Mouse (Mus musculus): ENCODE measurements around the gene Fabp6. TPM values are rescaled to one million over a fixed set of nuclear protein-coding genes. Genes with fewer than 3 reads are reported as not detected.

Gene Fabp6
- polyA plus RNA-seq, 1 experiment from 2014 or later = 3.2 TPM

DNA sequence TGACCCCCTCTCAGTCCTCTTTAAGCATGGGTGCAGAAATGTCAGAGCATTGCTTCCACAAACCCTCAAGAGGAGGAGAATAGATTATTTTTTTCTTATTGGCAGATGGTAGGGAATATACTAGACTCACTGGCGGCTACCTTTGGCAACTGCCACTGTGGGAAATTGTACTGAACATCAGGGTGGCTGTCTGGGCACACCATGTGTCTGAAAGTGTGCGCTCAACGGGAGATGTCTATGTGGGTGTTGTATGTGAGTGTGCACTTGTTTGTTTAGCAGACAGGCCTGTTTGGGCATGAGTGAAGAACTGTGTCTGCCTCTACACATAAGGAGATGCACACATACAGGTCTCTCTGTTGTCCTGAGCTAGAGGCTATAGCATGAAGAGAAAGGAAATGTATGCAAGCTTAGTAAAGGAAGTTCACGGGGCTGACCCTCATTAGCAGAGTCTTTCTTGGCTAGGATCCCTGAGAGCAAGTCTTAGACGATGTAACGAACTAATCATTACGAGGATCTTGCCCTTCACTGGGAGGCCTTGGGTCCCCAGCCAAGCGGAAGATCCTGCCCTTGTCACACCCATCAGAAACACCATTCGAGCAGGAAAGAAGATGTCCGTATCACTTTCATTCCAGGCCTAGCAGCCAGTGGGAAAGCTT lies 8.8 kb upstream of the Fabp6 start:
- Histone ChIP-seq H3K27ac (ENCODE audit: low read length) (peak overlapping the region; percentile 9; the same call in 1 of the 2 replicates), H3K4me1 (ENCODE audit: control insufficient read depth, insufficient read depth, low read length) (peaks cover 5% of the 10 kb centered on the region; the same call in 1 of the 2 replicates), H3K9ac (ENCODE audit: low read length) (no peak overlapping the region), H3K36me3 (ENCODE audit: control insufficient read depth, insufficient read depth, low read length) (no peaks in the 10 kb centered on the region), H3K4me2 (ENCODE audit: low read depth, low read length) (no peak overlapping the region), H3K4me3 (replicated peaks; ENCODE audit: low read length) (no peak overlapping the region), H3K27me3 (ENCODE audit: control insufficient read depth, insufficient read depth, low read length) (no peaks in the 10 kb centered on the region), H3K9me3 (replicated peaks; ENCODE audit: control insufficient read depth, low read length) (no peaks in the 10 kb centered on the region)
- WGBS = 69% methylated on average over 10 of the region's 10 CpGs
- ATAC-seq (ENCODE audit: insufficient read depth, low FRiP score) = no peak

GRCm38 (mm10) chr11:43608440-43608839 lies 7.1 kb upstream of the Fabp6 start:
- Histone ChIP-seq H3K27ac (ENCODE audit: low read length) (no peak overlapping the region), H3K4me2 (ENCODE audit: low read depth, low read length) (no peak overlapping the region), H3K9ac (ENCODE audit: low read length) (no peak overlapping the region), H3K27me3 (ENCODE audit: control insufficient read depth, insufficient read depth, low read length) (no peaks in the 10 kb centered on the region), H3K36me3 (ENCODE audit: control insufficient read depth, insufficient read depth, low read length) (no peaks in the 10 kb centered on the region), H3K4me3 (replicated peaks; ENCODE audit: low read length) (no peak overlapping the region), H3K9me3 (replicated peaks; ENCODE audit: control insufficient read depth, low read length) (no peaks in the 10 kb centered on the region), H3K4me1 (ENCODE audit: control insufficient read depth, insufficient read depth, low read length) (peaks cover 3% of the 10 kb centered on the region; the same call in 1 of the 2 replicates)
- no peak for ATAC-seq (ENCODE audit: insufficient read depth, low FRiP score)
- 80% methylated on average over 3 of the region's 3 CpGs for WGBS

DNA sequence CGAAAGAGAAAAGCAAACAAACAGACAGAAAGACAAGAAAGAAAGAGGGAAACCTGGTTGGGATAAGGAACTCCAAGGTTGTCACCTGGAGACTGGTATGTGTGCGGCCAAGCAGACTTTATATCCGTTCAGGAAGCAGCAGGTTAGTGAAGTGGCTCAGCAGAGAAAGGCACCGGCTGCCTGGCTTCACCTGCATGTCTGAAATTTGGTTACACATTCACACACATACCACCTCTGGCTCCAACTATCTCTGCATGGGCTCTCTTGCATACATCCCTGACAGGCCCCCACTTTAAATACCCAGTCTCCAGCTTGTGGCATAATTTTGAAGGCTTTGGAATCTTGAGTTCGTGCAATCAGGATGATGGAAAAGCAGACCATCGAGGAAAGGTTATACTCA lies 4.5 kb upstream of the Fabp6 start:
- Histone ChIP-seq H3K27ac (ENCODE audit: low read length) (no peak overlapping the region), H3K9me3 (replicated peaks; ENCODE audit: control insufficient read depth, low read length) (no peaks in the 10 kb centered on the region), H3K27me3 (ENCODE audit: control insufficient read depth, insufficient read depth, low read length) (no peaks in the 10 kb centered on the region), H3K4me2 (ENCODE audit: low read depth, low read length) (no peak overlapping the region), H3K9ac (ENCODE audit: low read length) (no peak overlapping the region), H3K4me1 (ENCODE audit: control insufficient read depth, insufficient read depth, low read length) (no peaks in the 10 kb centered on the region), H3K36me3 (ENCODE audit: control insufficient read depth, insufficient read depth, low read length) (no peaks in the 10 kb centered on the region), H3K4me3 (replicated peaks; ENCODE audit: low read length) (no peak overlapping the region)
- WGBS = 71% methylated on average over 6 of the region's 6 CpGs
- no peak for ATAC-seq (ENCODE audit: insufficient read depth, low FRiP score)

GRCm38 (mm10) chr11:43604891-43605290 lies 3.6 kb upstream of the Fabp6 start:
- WGBS = 83% methylated on average over 6 of the region's 6 CpGs
- Histone ChIP-seq H3K4me1 (ENCODE audit: control insufficient read depth, insufficient read depth, low read length) (no peaks in the 10 kb centered on the region), H3K4me3 (replicated peaks; ENCODE audit: low read length) (no peak overlapping the region), H3K9me3 (replicated peaks; ENCODE audit: control insufficient read depth, low read length) (no peaks in the 10 kb centered on the region), H3K27me3 (ENCODE audit: control insufficient read depth, insufficient read depth, low read length) (no peaks in the 10 kb centered on the region), H3K9ac (ENCODE audit: low read length) (no peak overlapping the region), H3K27ac (ENCODE audit: low read length) (no peak overlapping the region), H3K36me3 (ENCODE audit: control insufficient read depth, insufficient read depth, low read length) (no peaks in the 10 kb centered on the region), H3K4me2 (ENCODE audit: low read depth, low read length) (no peak overlapping the region)
- ATAC-seq (ENCODE audit: insufficient read depth, low FRiP score) = no peak

DNA sequence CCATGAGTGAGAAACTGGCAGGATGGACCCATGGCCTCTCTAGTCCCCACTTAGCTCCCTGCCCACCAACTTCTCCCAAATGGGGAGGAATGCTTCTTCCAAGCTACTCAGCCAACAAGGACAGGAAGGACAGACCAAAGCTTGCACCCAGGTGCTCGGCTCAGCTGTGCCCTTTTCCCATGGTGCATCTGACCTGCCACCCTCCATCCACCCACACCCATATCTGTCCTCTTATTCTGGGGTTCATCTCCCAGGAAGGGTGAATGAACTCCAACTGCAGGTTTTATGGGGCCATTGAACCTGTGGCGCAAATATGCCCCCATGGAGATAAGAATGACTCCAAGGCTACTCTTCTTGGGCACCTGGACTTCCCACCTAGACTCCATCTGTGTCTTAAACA lies 2.9 kb upstream of the Fabp6 start:
- no peak overlapping the region for H3K9ac ChIP-seq (ENCODE audit: low read length)
- no peak for ATAC-seq (ENCODE audit: insufficient read depth, low FRiP score)
- 82% methylated on average over 2 of the region's 2 CpGs for WGBS
- no peak overlapping the region for H3K4me2 ChIP-seq (ENCODE audit: low read depth, low read length)
- H3K4me3 ChIP-seq (replicated peaks; ENCODE audit: low read length) = no peak overlapping the region
- no peak overlapping the region for H3K27ac ChIP-seq (ENCODE audit: low read length)
- no peaks in the 10 kb centered on the region for H3K27me3 ChIP-seq (ENCODE audit: control insufficient read depth, insufficient read depth, low read length)
- no peaks in the 10 kb centered on the region for H3K4me1 ChIP-seq (ENCODE audit: control insufficient read depth, insufficient read depth, low read length)
- no peaks in the 10 kb centered on the region for H3K9me3 ChIP-seq (replicated peaks; ENCODE audit: control insufficient read depth, low read length)
- no peaks in the 10 kb centered on the region for H3K36me3 ChIP-seq (ENCODE audit: control insufficient read depth, insufficient read depth, low read length)

DNA sequence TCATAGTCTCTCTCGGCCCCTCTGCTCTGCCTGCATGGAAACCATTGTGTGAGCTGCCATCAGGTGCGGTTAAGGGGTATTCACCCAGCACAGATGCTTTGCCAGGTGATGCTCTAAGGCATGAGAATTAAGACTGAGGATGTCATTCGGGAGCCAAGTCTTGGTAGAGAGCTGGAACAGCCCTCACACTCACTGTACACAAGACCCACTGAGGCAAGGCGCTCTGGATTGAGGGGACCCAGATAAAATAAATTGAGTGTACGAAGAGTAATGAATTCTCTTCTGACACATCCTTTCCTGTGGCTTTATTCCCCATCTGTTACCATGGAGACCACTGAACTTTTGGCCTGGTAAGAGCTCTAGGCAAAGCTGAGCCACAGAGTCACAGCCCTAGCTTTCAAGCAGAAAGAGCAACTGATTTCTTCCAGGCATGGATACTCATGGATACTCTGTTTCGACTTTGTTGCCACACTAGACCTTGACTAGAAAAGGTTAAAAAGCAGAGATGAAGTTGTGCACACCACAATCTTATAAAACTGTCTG lies 11.7 kb downstream of the Fabp6 start:
- Histone ChIP-seq H3K9me3 (replicated peaks; ENCODE audit: control insufficient read depth, low read length) (no peaks in the 10 kb centered on the region), H3K27ac (ENCODE audit: low read length) (no peak overlapping the region), H3K27me3 (ENCODE audit: control insufficient read depth, insufficient read depth, low read length) (no peaks in the 10 kb centered on the region), H3K4me3 (replicated peaks; ENCODE audit: low read length) (no peak overlapping the region), H3K4me2 (ENCODE audit: low read depth, low read length) (no peak overlapping the region), H3K36me3 (ENCODE audit: control insufficient read depth, insufficient read depth, low read length) (0 out of 2 replicates have a peak, but pooled peaks cover 4% of the 10 kb centered on the region), H3K4me1 (ENCODE audit: control insufficient read depth, insufficient read depth, low read length) (no peaks in the 10 kb centered on the region), H3K9ac (ENCODE audit: low read length) (no peak overlapping the region)
- no peak for ATAC-seq (ENCODE audit: insufficient read depth, low FRiP score)
- 50% methylated on average over 6 of the region's 6 CpGs for WGBS

DNA sequence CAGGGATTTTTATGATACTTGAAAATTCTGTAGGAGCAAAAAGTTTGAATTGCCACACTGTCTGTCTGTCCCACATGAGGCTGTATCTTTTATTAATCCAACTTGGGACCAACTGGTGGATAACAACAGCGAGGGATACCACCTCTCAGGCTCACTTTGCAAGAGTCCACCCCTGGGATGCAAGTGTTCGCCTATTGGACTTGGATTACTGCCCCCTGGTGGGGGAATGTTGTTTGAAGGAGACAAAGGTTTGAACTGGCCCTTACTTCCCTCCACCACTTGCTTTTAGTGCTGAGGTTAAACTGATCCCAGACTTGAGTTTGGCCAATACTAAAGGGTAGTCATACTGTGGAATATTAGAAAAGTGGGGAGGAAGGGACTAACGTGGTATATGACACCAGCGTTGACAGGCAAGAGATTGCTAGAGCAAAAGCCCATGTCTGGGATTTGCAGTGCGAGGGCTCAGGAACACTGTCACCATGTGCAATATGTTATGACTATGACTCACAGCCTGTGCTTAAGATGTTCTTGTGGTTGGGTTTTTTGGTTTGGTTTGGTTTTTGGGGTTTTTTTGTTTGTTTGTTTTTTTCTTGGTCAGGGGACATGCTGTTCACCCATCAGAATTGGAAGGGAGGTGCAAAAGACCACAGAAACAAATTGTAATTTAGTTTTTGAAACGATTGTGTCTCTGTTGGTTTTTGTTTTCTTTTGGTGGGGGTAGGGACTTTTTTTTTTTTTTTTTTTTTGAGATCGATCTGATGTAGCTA lies 14.8 kb downstream of the Fabp6 start, which contains the start of gene 4933415A04Rik:
TSS of gene 4933415A04Rik (plus strand) at position 717 of the 767 bp plus-strand sequence.
- Histone ChIP-seq H3K36me3 (ENCODE audit: control insufficient read depth, insufficient read depth, low read length) (0 out of 2 replicates have a peak, but pooled peaks cover 4% of the 10 kb centered on the region), H3K9ac (ENCODE audit: low read length) (no peak within 1 kb of the TSS), H3K4me1 (ENCODE audit: control insufficient read depth, insufficient read depth, low read length) (no peaks in the 10 kb centered on the region), H3K9me3 (replicated peaks; ENCODE audit: control insufficient read depth, low read length) (no peaks in the 10 kb centered on the region), H3K4me3 (replicated peaks; ENCODE audit: low read length) (no peak within 1 kb of the TSS), H3K27me3 (ENCODE audit: control insufficient read depth, insufficient read depth, low read length) (no peaks in the 10 kb centered on the region), H3K27ac (ENCODE audit: low read length) (no peak within 1 kb of the TSS), H3K4me2 (ENCODE audit: low read depth, low read length) (no peak within 1 kb of the TSS)
- WGBS = 68% methylated on average over 7 of the region's 7 CpGs
- ATAC-seq (ENCODE audit: insufficient read depth, low FRiP score) = no peak

DNA sequence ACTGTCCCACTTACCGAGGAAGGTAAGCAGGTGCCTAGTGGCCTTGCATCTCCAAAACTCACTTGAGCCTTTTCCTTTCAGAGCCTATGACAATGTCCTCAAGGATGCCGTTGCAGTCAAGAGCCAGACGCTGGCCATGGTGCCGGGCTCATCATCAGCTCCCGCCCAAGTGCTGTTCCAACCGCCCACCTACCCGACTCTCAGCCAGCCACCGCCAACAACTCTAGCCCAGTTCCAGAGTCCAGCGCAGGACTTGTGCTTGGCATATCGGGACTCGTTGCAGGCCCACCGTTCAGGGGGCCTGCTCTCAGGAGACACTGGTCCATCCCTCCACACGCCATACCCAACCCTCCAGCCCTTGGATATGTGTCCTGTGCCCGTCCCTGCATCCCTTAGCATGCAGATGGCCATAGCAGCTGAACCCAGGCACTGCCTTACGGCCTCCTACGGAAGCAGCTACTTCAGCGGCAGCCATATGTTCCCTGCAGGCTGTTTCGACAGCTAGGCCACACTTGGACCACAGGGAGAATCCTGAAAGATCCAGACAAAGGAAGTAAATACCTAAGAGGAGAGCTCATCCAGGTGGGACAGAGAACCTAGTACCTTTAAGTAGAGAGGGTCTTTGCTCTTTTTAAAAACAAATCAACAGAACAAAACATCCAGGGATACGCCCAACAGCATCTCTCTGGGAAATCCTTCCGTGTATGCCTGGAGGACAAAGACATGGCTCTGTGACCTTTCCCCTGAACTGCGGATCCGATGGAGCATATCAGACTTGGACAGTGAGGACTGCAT lies 15.9 kb downstream of the Fabp6 start:
- Histone ChIP-seq H3K9ac (ENCODE audit: low read length) (no peak overlapping the region), H3K4me3 (replicated peaks; ENCODE audit: low read length) (no peak overlapping the region), H3K27ac (ENCODE audit: low read length) (no peak overlapping the region), H3K4me2 (ENCODE audit: low read depth, low read length) (no peak overlapping the region), H3K9me3 (replicated peaks; ENCODE audit: control insufficient read depth, low read length) (no peaks in the 10 kb centered on the region), H3K36me3 (ENCODE audit: control insufficient read depth, insufficient read depth, low read length) (0 out of 2 replicates have a peak, but pooled peaks cover 4% of the 10 kb centered on the region), H3K4me1 (ENCODE audit: control insufficient read depth, insufficient read depth, low read length) (no peaks in the 10 kb centered on the region), H3K27me3 (ENCODE audit: control insufficient read depth, insufficient read depth, low read length) (no peaks in the 10 kb centered on the region)
- ATAC-seq (ENCODE audit: insufficient read depth, low FRiP score) = no peak
- 91% methylated on average over 22 of the region's 22 CpGs for WGBS
